Mouse (Mus musculus): ENCODE measurements at regions not wholly inside any gene's neighbourhood (a gene's known extent, or its start where the extent isn't known, plus 50 kb on each side); places are given as distances from the start of the nearest gene placed in this dataset.

DNA sequence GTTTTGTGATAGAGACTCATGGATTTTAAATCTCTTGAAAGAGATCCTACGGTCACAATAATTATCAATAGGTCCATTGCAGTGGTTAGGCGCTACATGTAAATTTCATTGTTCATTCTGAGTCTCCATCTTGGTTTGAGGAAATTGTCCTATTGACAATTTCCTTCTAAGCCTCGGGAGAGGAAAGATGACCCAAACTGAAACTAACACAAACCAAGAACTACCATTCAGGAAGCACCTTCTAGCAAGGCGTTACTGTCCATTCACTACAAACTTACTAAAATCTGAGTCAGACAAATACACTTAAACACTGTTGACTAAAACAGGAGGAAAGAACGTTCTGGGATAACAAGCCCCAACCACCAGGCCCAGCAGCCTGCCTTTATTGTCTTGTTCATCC lies 140.1 kb upstream of the Olig3 start:
- 87% methylated on average over 5 of the region's 5 CpGs for WGBS
- Histone ChIP-seq H3K4me3 (no peak overlapping the region), H3K9me3 (no peaks in the 10 kb centered on the region), H3K27me3 (no peaks in the 10 kb centered on the region), H3K4me2 (replicated peaks) (no peak overlapping the region), H3K36me3 (no peaks in the 10 kb centered on the region), H3K4me1 (no peaks in the 10 kb centered on the region), H3K9ac (replicated peaks) (no peak overlapping the region), H3K27ac (replicated peaks) (no peak overlapping the region)
- no peak for ATAC-seq (ENCODE audit: low FRiP score, low read depth)

DNA sequence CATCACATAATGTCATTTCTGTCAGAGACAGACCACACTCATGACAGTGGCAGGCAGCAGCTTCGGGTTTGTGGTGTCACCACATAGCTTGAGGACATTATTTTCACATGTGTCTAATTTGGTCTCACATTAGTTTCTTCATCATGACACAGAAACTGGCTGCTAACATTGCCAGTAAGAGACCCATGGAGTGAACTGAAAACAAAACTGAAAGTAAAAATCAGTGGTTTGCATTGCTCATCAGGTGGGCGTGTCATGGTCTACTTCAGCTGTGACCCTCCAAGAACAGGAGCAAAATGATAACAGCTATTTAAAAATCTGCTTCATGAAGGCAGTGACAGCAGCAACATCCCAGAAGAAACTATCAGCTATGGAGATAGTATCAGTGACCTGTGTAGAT lies 146.6 kb upstream of the Olig3 start:
- Histone ChIP-seq H3K27ac (replicated peaks) (no peak overlapping the region), H3K4me3 (no peak overlapping the region), H3K9ac (replicated peaks) (no peak overlapping the region), H3K36me3 (no peaks in the 10 kb centered on the region), H3K4me2 (replicated peaks) (no peak overlapping the region), H3K9me3 (no peaks in the 10 kb centered on the region), H3K27me3 (no peaks in the 10 kb centered on the region), H3K4me1 (peaks cover 5% of the 10 kb centered on the region; the same call in 1 of the 2 replicates)
- ATAC-seq (ENCODE audit: low FRiP score, low read depth) = no peak
- 97% methylated on average over 2 of the region's 2 CpGs for WGBS

DNA sequence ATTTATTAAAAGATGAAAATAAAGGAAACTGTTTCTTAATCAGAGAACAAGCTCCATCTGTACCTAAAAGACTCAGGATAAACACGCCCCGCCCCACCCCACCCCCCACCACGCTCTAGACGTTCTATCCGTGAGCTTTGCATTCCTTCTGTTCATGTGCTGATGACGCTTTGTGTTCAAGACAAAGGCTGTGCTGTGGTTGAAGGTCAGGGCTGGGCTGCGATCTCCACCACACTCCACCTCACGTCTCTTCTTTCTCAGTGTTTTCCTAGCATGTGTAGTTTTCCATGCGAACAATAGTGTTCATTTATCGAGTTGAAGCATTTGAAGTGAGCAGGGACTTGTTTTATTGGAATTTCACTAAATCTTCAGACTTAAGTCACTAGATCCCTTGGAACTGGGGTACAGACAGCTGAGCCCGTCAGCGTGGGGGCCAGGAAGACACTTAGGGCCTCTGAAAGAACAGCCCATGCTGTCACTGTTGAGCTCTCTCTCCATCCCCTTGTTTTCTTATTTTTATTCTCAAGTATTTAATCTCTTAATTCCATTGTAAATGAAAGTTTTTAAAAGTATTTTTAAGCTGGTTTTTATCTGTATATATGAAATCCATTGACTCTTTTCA lies 148.1 kb upstream of the Olig3 start:
- Histone ChIP-seq H3K4me2 (replicated peaks) (peak overlapping the region; percentile 25), H3K4me1 (peaks cover 5% of the 10 kb centered on the region; the same call in 1 of the 2 replicates), H3K27me3 (no peaks in the 10 kb centered on the region), H3K9ac (replicated peaks) (no peak overlapping the region), H3K9me3 (no peaks in the 10 kb centered on the region), H3K4me3 (no peak overlapping the region), H3K36me3 (no peaks in the 10 kb centered on the region), H3K27ac (replicated peaks) (no peak overlapping the region)
- WGBS = 3% methylated on average over 12 of the region's 12 CpGs
- ATAC-seq (ENCODE audit: low FRiP score, low read depth) = peak; percentile 90

DNA sequence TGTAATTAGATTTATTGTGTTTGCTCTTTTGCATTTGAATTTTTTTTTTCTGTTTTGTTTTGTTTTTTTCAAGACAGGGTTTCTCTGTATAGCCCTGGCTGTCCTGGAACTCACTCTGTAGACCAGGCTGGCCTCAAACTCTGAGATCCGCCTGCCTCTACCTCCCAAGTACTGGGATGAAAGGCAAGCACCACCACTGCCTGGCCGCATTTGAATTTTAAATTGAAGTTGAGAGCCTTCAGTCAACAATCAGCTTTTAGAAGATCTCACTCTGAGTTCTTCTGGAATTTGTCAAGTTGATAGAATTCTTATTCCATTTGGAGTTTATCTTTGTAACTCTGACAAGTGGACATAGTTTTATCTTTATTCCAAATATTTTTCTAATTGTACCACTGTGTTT lies 148.8 kb upstream of the Olig3 start:
- 44% methylated on average over 2 of the region's 2 CpGs for WGBS
- H3K27ac ChIP-seq (replicated peaks) = no peak overlapping the region
- H3K9ac ChIP-seq (replicated peaks) = no peak overlapping the region
- H3K4me3 ChIP-seq = no peak overlapping the region
- H3K4me1 ChIP-seq = peaks cover 5% of the 10 kb centered on the region; the same call in 1 of the 2 replicates
- no peak for ATAC-seq (ENCODE audit: low FRiP score, low read depth)
- H3K27me3 ChIP-seq = no peaks in the 10 kb centered on the region
- H3K9me3 ChIP-seq = no peaks in the 10 kb centered on the region
- no peak overlapping the region for H3K4me2 ChIP-seq (replicated peaks)
- no peaks in the 10 kb centered on the region for H3K36me3 ChIP-seq

- Histone ChIP-seq H3K4me1 (peaks cover 4% of the 10 kb centered on the region; the same call in 1 of the 2 replicates), H3K4me3 (no peak overlapping the region), H3K36me3 (no peaks in the 10 kb centered on the region), H3K9ac (replicated peaks) (no peak overlapping the region), H3K27me3 (no peaks in the 10 kb centered on the region), H3K9me3 (no peaks in the 10 kb centered on the region), H3K4me2 (replicated peaks) (no peak overlapping the region), H3K27ac (replicated peaks) (no peak overlapping the region)
- ATAC-seq (ENCODE audit: low FRiP score, low read depth) = no peak
- WGBS = 65% methylated on average over 2 of the region's 2 CpGs
These were observed 156.0 kb upstream of the Olig3 start for GRCm38 (mm10) chr10:19200311-19200710.

- Histone ChIP-seq H3K27me3 (no peaks in the 10 kb centered on the region), H3K9me3 (no peaks in the 10 kb centered on the region), H3K4me3 (no peak overlapping the region), H3K27ac (replicated peaks) (no peak overlapping the region), H3K4me2 (replicated peaks) (no peak overlapping the region), H3K36me3 (no peaks in the 10 kb centered on the region), H3K9ac (replicated peaks) (no peak overlapping the region), H3K4me1 (peaks cover 4% of the 10 kb centered on the region; the same call in 1 of the 2 replicates)
- no peak for ATAC-seq (ENCODE audit: low FRiP score, low read depth)
- 81% methylated on average over 7 of the region's 7 CpGs for WGBS
These were observed 160.7 kb upstream of the Olig3 start for GRCm38 (mm10) chr10:19195676-19196075.

- 82% methylated on average over 2 of the region's 3 CpGs for WGBS
- no peak overlapping the region for H3K27ac ChIP-seq (replicated peaks)
- ATAC-seq (ENCODE audit: low FRiP score, low read depth) = no peak
- H3K36me3 ChIP-seq = no peaks in the 10 kb centered on the region
- no peaks in the 10 kb centered on the region for H3K9me3 ChIP-seq
- no peak overlapping the region for H3K9ac ChIP-seq (replicated peaks)
- no peak overlapping the region for H3K4me2 ChIP-seq (replicated peaks)
- H3K4me3 ChIP-seq = no peak overlapping the region
- H3K4me1 ChIP-seq = no peaks in the 10 kb centered on the region
- H3K27me3 ChIP-seq = no peaks in the 10 kb centered on the region
These were observed 161.7 kb upstream of the Olig3 start for GRCm38 (mm10) chr10:19194646-19195045.

GRCm38 (mm10) chr10:19192971-19193758 lies 163.2 kb upstream of the Olig3 start:
- Histone ChIP-seq H3K27ac (replicated peaks) (no peak overlapping the region), H3K27me3 (no peaks in the 10 kb centered on the region), H3K4me1 (peaks cover under 1% of the 10 kb centered on the region; the same call in 1 of the 2 replicates), H3K36me3 (no peaks in the 10 kb centered on the region), H3K9ac (replicated peaks) (no peak overlapping the region), H3K9me3 (no peaks in the 10 kb centered on the region), H3K4me2 (replicated peaks) (no peak overlapping the region), H3K4me3 (no peak overlapping the region)
- no peak for ATAC-seq (ENCODE audit: low FRiP score, low read depth)
- WGBS = 88% methylated on average over 5 of the region's 5 CpGs

DNA sequence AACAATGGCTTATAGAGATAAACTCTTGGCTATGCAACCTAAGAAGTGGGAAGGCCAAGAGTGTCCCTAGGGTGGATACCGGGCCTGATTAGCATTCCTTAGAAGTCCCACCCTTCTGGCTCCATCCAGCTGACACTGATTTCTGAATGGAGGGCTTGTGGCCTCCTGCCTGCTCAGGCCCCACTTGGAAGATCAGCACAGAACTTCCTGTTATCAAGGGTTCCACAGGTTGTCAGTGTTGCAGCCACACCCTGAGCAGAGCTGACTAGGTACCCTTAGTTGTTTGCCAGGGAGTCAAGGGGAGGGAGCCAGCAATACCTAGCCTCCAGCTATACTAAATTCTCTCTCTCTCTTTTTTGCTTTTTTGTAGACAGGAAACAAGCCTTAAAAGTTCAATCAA lies 164.1 kb upstream of the Olig3 start:
- Histone ChIP-seq H3K9me3 (no peaks in the 10 kb centered on the region), H3K36me3 (no peaks in the 10 kb centered on the region), H3K4me3 (no peak overlapping the region), H3K9ac (replicated peaks) (no peak overlapping the region), H3K27ac (replicated peaks) (no peak overlapping the region), H3K4me2 (replicated peaks) (no peak overlapping the region), H3K27me3 (peaks cover 9% of the 10 kb centered on the region), H3K4me1 (peaks cover 6% of the 10 kb centered on the region)
- 29% methylated on average over 1 of the region's 1 CpGs for WGBS
- no peak for ATAC-seq (ENCODE audit: low FRiP score, low read depth)

GRCm38 (mm10) chr10:19188082-19188742 lies 168.1 kb upstream of the Olig3 start:
- Histone ChIP-seq H3K4me2 (replicated peaks) (peak overlapping the region; percentile 47), H3K4me3 (peak overlapping the region; percentile 21), H3K9ac (replicated peaks) (no peak overlapping the region; the same call in 1 of the 2 replicates), H3K4me1 (peaks cover 12% of the 10 kb centered on the region), H3K9me3 (no peaks in the 10 kb centered on the region), H3K36me3 (no peaks in the 10 kb centered on the region), H3K27me3 (peaks cover 15% of the 10 kb centered on the region), H3K27ac (replicated peaks) (no peak overlapping the region)
- WGBS = 21% methylated on average over 13 of the region's 13 CpGs
- ATAC-seq (ENCODE audit: low FRiP score, low read depth) = peak; percentile 43; the same call in 1 of the 2 replicates

DNA sequence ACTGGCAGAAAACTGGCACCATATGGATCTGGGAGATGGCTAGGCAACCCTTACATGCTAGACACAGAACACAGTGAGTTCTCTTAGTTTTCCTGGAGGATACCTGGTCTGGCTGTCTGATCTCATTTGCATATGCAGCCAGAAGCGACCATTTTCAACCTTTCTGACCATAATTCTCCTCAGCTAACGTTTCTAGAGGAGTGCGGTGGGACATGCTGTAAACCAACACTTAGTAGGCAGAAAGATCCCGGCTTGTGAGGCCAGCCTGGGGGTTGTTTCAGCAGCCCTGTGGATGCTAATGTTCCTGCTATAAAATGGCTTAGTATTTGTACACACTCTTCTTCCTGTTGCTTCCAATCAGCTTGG lies 168.6 kb upstream of the Olig3 start:
- no peak overlapping the region for H3K27ac ChIP-seq (replicated peaks)
- peaks cover 12% of the 10 kb centered on the region for H3K4me1 ChIP-seq
- H3K36me3 ChIP-seq = no peaks in the 10 kb centered on the region
- no peak overlapping the region; the same call in 1 of the 2 replicates for H3K9ac ChIP-seq (replicated peaks)
- 61% methylated on average over 4 of the region's 4 CpGs for WGBS
- no peaks in the 10 kb centered on the region for H3K9me3 ChIP-seq
- H3K27me3 ChIP-seq = peaks cover 15% of the 10 kb centered on the region
- ATAC-seq (ENCODE audit: low FRiP score, low read depth) = no peak
- H3K4me2 ChIP-seq (replicated peaks) = peak overlapping the region; percentile 47
- peak overlapping the region; percentile 21 for H3K4me3 ChIP-seq

DNA sequence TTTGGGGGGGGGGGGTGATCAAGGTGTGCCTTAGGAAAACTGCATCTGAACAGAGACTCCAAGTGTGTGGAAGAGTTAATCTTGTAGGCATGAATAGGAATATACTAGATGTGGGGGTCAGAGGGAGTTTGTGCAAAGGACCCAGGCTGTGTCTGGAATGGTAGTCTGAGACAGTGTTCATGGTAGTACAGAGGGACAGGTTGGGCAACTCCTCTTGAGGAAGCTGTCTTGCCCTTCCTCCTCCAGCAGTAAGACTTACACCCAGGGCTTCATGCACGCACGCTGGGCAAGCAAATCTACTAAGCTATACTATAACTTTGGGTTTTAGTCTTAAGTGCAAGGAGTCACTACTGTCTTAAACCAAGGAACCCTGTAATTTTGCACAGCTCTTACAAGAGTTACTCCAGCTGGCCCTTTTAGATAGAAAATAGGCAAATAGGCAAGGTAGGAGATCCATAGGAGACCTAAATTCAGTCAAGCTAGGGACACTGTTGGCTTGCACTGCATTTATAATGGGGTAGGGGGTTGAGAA lies 169.2 kb upstream of the Olig3 start:
- Histone ChIP-seq H3K4me2 (replicated peaks) (no peak overlapping the region), H3K27me3 (peaks cover 15% of the 10 kb centered on the region), H3K27ac (replicated peaks) (no peak overlapping the region), H3K4me1 (peaks cover 12% of the 10 kb centered on the region), H3K9me3 (no peaks in the 10 kb centered on the region), H3K36me3 (no peaks in the 10 kb centered on the region), H3K4me3 (no peak overlapping the region), H3K9ac (replicated peaks) (no peak overlapping the region)
- no peak for ATAC-seq (ENCODE audit: low FRiP score, low read depth)
- WGBS = 93% methylated on average over 2 of the region's 2 CpGs

Data from midbrain, embryonic 12.5 days (tissue).